Mouse (Mus musculus): ENCODE data around the gene Gm13304.
"Not testable (repeated sequence)": the region's sequence is repeated elsewhere in the genome, so short reads cannot be mapped to it uniquely, and the experiment has no call there.

Gm13304 gene

GRCm38 (mm10) chr4:42114517-42114916 lies at the start of gene Gm13304:
Gene Gm13304 (plus strand): TSS chr4:42114817.
- DNase-seq (ENCODE audit: low read depth, low spot score), result not testable (repeated sequence)

DNA sequence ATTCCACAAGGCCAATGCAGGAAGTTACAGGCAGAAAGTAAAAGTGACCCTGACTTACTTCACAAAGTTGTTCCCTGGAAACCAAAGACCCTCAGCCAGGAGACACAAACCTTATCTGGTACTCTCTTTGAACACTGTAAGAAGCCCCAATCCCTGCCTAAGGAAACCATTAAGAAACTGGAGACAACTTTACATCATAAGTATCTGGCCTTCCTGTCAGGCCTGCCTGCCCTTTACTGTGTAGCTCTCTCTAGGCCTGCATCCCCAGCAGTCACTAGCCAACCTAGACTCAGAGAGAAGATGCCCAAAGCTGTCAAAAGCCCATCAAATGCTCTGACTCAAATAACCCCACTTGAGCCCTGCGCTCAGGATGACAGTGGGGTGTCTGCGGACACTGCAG lies 23.7 kb upstream of the Gm13304 start, which contains the start of gene Gm3893:
Gm3893 (plus strand) TSS at position 301 of the 400 bp plus-strand sequence.
- DNase-seq (ENCODE audit: low read depth, low spot score), result not testable (repeated sequence)

DNA sequence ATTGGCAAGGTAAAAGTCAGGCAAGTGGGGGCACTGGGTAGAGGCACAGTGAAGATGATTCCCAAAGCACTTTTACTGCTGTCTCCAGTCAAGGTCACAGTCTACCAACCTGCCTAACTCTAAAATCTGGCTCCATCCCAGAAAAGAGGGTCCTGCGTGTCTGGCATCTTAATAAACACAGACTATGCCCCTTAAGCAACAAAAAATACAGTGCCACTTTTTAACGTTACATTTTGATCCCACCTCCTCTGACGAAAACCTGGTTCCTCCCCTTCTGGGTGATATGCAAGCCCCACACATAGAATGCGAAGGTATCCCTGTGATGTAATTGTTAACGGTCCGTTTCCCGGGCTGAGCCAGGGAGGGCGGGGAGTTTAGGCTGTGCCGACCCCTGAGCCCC lies 38.5 kb downstream of the Gm13304 start, which contains the start of gene Gm13306:
Gm13306 (plus strand) TSS at position 301 of the 400 bp plus-strand sequence.
- not testable (repeated sequence) for DNase-seq (ENCODE audit: low read depth, low spot score)

Data from forelimb bud, embryonic 11.5 days (tissue).